ENCODE assay signal across 8 mouse cellular contexts in genomic region chr10:13964501-13965281, GRCm38 (mm10). TPM values are rescaled to one million over a fixed set of nuclear protein-coding genes. Genes with fewer than 3 reads are reported as not detected.
DNase-seq lines count a peak whose midpoint lies in the region; ATAC-seq and TF ChIP-seq lines count a peak whose summit lies in the region.

No protein-coding gene starts in this region.

- no peaks in the 10 kb centered on the region for H3K79me2 ChIP-seq in CH12.LX (replicated peaks; ENCODE audit: control insufficient read depth, extremely low read depth, insufficient read depth, poor library complexity, severe bottlenecking)

- H3K9ac ChIP-seq in CH12.LX (ENCODE audit: insufficient read depth, low read depth), result peak overlapping the region; percentile 81
- H3K9ac ChIP-seq in forebrain, embryonic 16.5 days (replicated peaks; ENCODE audit: low read depth, low read length), result peak overlapping the region; percentile 86
- peak overlapping the region; percentile 77 for H3K9ac ChIP-seq in lung, embryonic 14.5 days
- peak overlapping the region; percentile 97 for H3K9ac ChIP-seq in neural tube, embryonic 15.5 days (replicated peaks)

- H3K4me2 ChIP-seq in CH12.LX (ENCODE audit: insufficient read depth, low read depth, poor library complexity, severe bottlenecking), result peak overlapping the region; percentile 52; the same call in 1 of the 2 replicates
- H3K4me2 ChIP-seq in forebrain, embryonic 16.5 days (ENCODE audit: low read length), result peak overlapping the region; percentile 86
- peak overlapping the region; percentile 99 for H3K4me2 ChIP-seq in lung, embryonic 14.5 days
- peak overlapping the region; percentile 98 for H3K4me2 ChIP-seq in neural tube, embryonic 15.5 days

- H3K4me1 ChIP-seq in CH12.LX (ENCODE audit: control insufficient read depth in 1 of 2, insufficient read depth in 2 of 2), result peaks cover 0 to 7% of the 10 kb centered on the region in 2 experiments; a peak in 2 of 4 replicates
- peaks cover 3% of the 10 kb centered on the region; the same call in 1 of the 2 replicates for H3K4me1 ChIP-seq in forebrain, embryonic 16.5 days (replicated peaks; ENCODE audit: control insufficient read depth, insufficient read depth, low read length)
- H3K4me1 ChIP-seq in lung, embryonic 14.5 days (ENCODE audit: insufficient read depth), result peaks cover 3% of the 10 kb centered on the region
- peaks cover 13% of the 10 kb centered on the region for H3K4me1 ChIP-seq in neural tube, embryonic 15.5 days

- TF ChIP-seq CTCF in CH12.LX (conservative IDR thresholded peaks at IDR 0.05 in 1 of 2, IDR thresholded peaks at IDR 0.05 in 1 of 2; ENCODE audit: low read depth in 2 of 2, low read length in 2 of 2), result peak in 1 of 2 experiments; percentile 15; a peak in 1 of 4 replicates
- 0 out of 2 replicates have a peak, but pooled peaks have one; percentile 11 for TF ChIP-seq CTCF in lung, embryonic 14.5 days (IDR thresholded peaks at IDR 0.05; ENCODE audit: low read depth)

- intact Hi-C loops in heart, postnatal 36 days (cut with DNase I), result loop anchor here (2.0 kb wide), 2 partner anchors 54 to 96 kb away; partner anchors contain the start of gene Aig1

- dilution Hi-C loops in CH12.LX (cut with MboI; ENCODE audit: extremely low pct_ligation_motif_present, extremely low pct_unique_long_range_greater_than_20kb, low sequenced_read_pairs), result no loop called here

- H3K27me3 ChIP-seq in CH12.LX (replicated peaks), result no peaks in the 10 kb centered on the region
- no peaks in the 10 kb centered on the region for H3K27me3 ChIP-seq in forebrain, embryonic 16.5 days (replicated peaks; ENCODE audit: control insufficient read depth, insufficient read depth, low read length)
- no peaks in the 10 kb centered on the region for H3K27me3 ChIP-seq in lung, embryonic 14.5 days (ENCODE audit: insufficient read depth, low read length)
- H3K27me3 ChIP-seq in neural tube, embryonic 15.5 days (replicated peaks), result peaks cover 2% of the 10 kb centered on the region; the same call in 1 of the 2 replicates

- TF ChIP-seq RAD21 in CH12.LX (IDR thresholded peaks at IDR 0.05; ENCODE audit: low read depth, low read length), result no peak; the same call in 1 of the 2 replicates

- peak overlapping the region; percentile 76 to 91 (median 77) for H3K4me3 ChIP-seq in CH12.LX (replicated peaks in 1 of 3; ENCODE audit: low read depth in 2 of 3, low read length in 2 of 3, poor library complexity in 1 of 3)
- peak overlapping the region; percentile 71 for H3K4me3 ChIP-seq in forebrain, embryonic 16.5 days (replicated peaks; ENCODE audit: low read length)
- peak overlapping the region; percentile 75 for H3K4me3 ChIP-seq in lung, embryonic 14.5 days (ENCODE audit: low read depth, low read length)
- H3K4me3 ChIP-seq in neural tube, embryonic 15.5 days (replicated peaks), result peak overlapping the region; percentile 84

- DNase-seq in CH12.LX (ENCODE audit: extremely low read depth), result peak; percentile 90
- DNase-seq in heart, postnatal 36 days, result peak; percentile 90 to 95
- peak; percentile 61 to 72 for DNase-seq in layer of hippocampus, adult 8-10 months (ENCODE audit: low spot score in 2 of 2)
- DNase-seq in lung, embryonic 14.5 days, result peak; percentile 78
- DNase-seq in testis, postnatal 10 days (ENCODE audit: low spot score), result peak; percentile 88

- H3K27ac ChIP-seq in CH12.LX (ENCODE audit: insufficient read depth, low read depth), result peak overlapping the region; percentile 80
- H3K27ac ChIP-seq in forebrain, embryonic 16.5 days (ENCODE audit: low read length), result peak overlapping the region; percentile 97
- peak overlapping the region; percentile 97 for H3K27ac ChIP-seq in lung, embryonic 14.5 days (ENCODE audit: low read depth)
- peak overlapping the region; percentile 99 for H3K27ac ChIP-seq in neural tube, embryonic 15.5 days (replicated peaks)

- ATAC-seq in cerebellum, adult (ENCODE audit: insufficient number of reproducible peaks, low FRiP score, low TSS enrichment), result peak; percentile 41
- peak; percentile 19 for ATAC-seq in forebrain, embryonic 16.5 days
- ATAC-seq in lung, embryonic 14.5 days (ENCODE audit: insufficient read depth), result peak; percentile 40
- peak; percentile 19 for ATAC-seq in neural tube, embryonic 15.5 days (ENCODE audit: low FRiP score)

- WGBS in forebrain, embryonic 16.5 days, result under 1% methylated on average over 64 of the region's 65 CpGs
- WGBS in lung, embryonic 14.5 days, result under 1% methylated on average over 64 of the region's 65 CpGs
- under 1% methylated on average over 65 of the region's 65 CpGs for WGBS in neural tube, embryonic 15.5 days

- in situ Hi-C loops in CH12.LX (cut with MboI; ENCODE audit: low pct_ligation_motif_present, low pct_unique_long_range_greater_than_20kb, low sequenced_read_pairs), result loop anchor here (5.0 kb wide), 1 partner anchor 78 kb away; no protein-coding TSS in a partner anchor

- H3K9me3 ChIP-seq in CH12.LX (replicated peaks; ENCODE audit: low read length), result no peaks in the 10 kb centered on the region
- no peaks in the 10 kb centered on the region for H3K9me3 ChIP-seq in forebrain, embryonic 16.5 days (ENCODE audit: control insufficient read depth, low read length)
- H3K9me3 ChIP-seq in lung, embryonic 14.5 days (ENCODE audit: low read depth, low read length), result no peaks in the 10 kb centered on the region
- no peaks in the 10 kb centered on the region for H3K9me3 ChIP-seq in neural tube, embryonic 15.5 days (replicated peaks)

- no peaks in the 10 kb centered on the region for H3K36me3 ChIP-seq in CH12.LX (replicated peaks in 1 of 2; ENCODE audit: control insufficient read depth in 1 of 2, insufficient read depth in 1 of 2, low read length in 1 of 2)
- no peaks in the 10 kb centered on the region for H3K36me3 ChIP-seq in forebrain, embryonic 16.5 days (ENCODE audit: control insufficient read depth, insufficient read depth)
- H3K36me3 ChIP-seq in lung, embryonic 14.5 days (ENCODE audit: insufficient read depth), result no peaks in the 10 kb centered on the region
- H3K36me3 ChIP-seq in neural tube, embryonic 15.5 days, result no peaks in the 10 kb centered on the region

- TF ChIP-seq EP300 in CH12.LX (IDR thresholded peaks at IDR 0.05; ENCODE audit: low read length), result peak; percentile 22; the same call in 1 of the 2 replicates

- TF ChIP-seq POLR2A in CH12.LX (IDR thresholded peaks at IDR 0.05; ENCODE audit: low read depth, low read length), result no peak

TF ChIP-seq in CH12.LX, 34 proteins besides CTCF, POLR2A, EP300 and RAD21 (continues in another document):
- TF ChIP-seq MAX (IDR thresholded peaks at IDR 0.05; ENCODE audit: low read length) (peak; percentile 45; the same call in 1 of the 2 replicates), MAFK (IDR thresholded peaks at IDR 0.05; ENCODE audit: insufficient replicate concordance, low read length) (no peak), TCF12 (IDR thresholded peaks at IDR 0.05; ENCODE audit: low read depth, low read length) (peak; percentile 85), POLR2AphosphoS2 (IDR thresholded peaks at IDR 0.05; ENCODE audit: low read depth, low read length) (peak; percentile 35; the same call in 1 of the 2 replicates), CHD2 (IDR thresholded peaks at IDR 0.05; ENCODE audit: low read length) (peak; percentile 85), JUND (conservative IDR thresholded peaks at IDR 0.05; ENCODE audit: low read depth, low read length) (no peak), MAZ (IDR thresholded peaks at IDR 0.05; ENCODE audit: low read depth, low read length) (peak; percentile 77), KAT2A (IDR thresholded peaks at IDR 0.05; ENCODE audit: insufficient replicate concordance, low read length) (0 out of 2 replicates have a peak, but pooled peaks have one; percentile 46), NRF1 (IDR thresholded peaks at IDR 0.05; ENCODE audit: low read depth, low read length) (0 out of 2 replicates have a peak, but pooled peaks have one; percentile 22), USF2 (conservative IDR thresholded peaks at IDR 0.05; ENCODE audit: low read depth, low read length) (no peak), ZNF384 (IDR thresholded peaks at IDR 0.05; ENCODE audit: low read depth, low read length) (no peak), ZKSCAN1 (IDR thresholded peaks at IDR 0.05; ENCODE audit: borderline replicate concordance, low read depth, low read length) (no peak), GABPA (IDR thresholded peaks at IDR 0.05; ENCODE audit: insufficient replicate concordance, low read depth, low read length) (no peak), MYC (IDR thresholded peaks at IDR 0.05; ENCODE audit: low read depth, low read length) (0 out of 2 replicates have a peak, but pooled peaks have one; percentile 21), E2F4 (IDR thresholded peaks at IDR 0.05; ENCODE audit: insufficient replicate concordance, low read depth, low read length) (no peak), SMC3 (IDR thresholded peaks at IDR 0.05; ENCODE audit: low read depth, low read length) (no peak; the same call in 1 of the 2 replicates), HCFC1 (IDR thresholded peaks at IDR 0.05; ENCODE audit: low read depth, low read length) (peak; percentile 30; the same call in 1 of the 2 replicates), NELFE (IDR thresholded peaks at IDR 0.05; ENCODE audit: low read depth, low read length) (peak; percentile 45), ELF1 (IDR thresholded peaks at IDR 0.05; ENCODE audit: low read depth, low read length) (peak; percentile 66; the same call in 1 of the 2 replicates), BHLHE40 (IDR thresholded peaks at IDR 0.05; ENCODE audit: low read depth, low read length) (peak; percentile 70), PAX5 (IDR thresholded peaks at IDR 0.05; ENCODE audit: low read length) (no peak), RCOR1 (conservative IDR thresholded peaks at IDR 0.05; ENCODE audit: low read depth, low read length) (peak; percentile 24; the same call in 1 of the 2 replicates), IRF4 (IDR thresholded peaks at IDR 0.05; ENCODE audit: low read depth, low read length) (peak; percentile 58), CHD1 (IDR thresholded peaks at IDR 0.05; ENCODE audit: low read depth, low read length) (peak; percentile 78; the same call in 1 of the 2 replicates), MEF2A (IDR thresholded peaks at IDR 0.05; ENCODE audit: borderline replicate concordance, low read depth, low read length) (peak; percentile 66), UBTF (IDR thresholded peaks at IDR 0.05; ENCODE audit: low read depth, low read length) (peak; percentile 62; the same call in 1 of the 2 replicates)

RNA-seq across cellular contexts. Expression of gene Hivep2, which starts 1.2 kb away (rescaled TPM):
- total RNA-seq in CH12.LX (2012; rRNA removed) (1.8 and 2.7 TPM in 2 replicates), CH12.LX (2014; rRNA removed) (0.59 and 0.77 TPM in 2 replicates)
- 1.1 and 1.4 TPM in 2 replicates for polyA plus RNA-seq in CH12.LX (2012; ENCODE audit: insufficient read length, low read depth)
- polyA plus RNA-seq in forebrain, embryonic 16.5 days (2015; fragmentation: Nextera tagmentation; extraction: Ambion mirVana), result 31.0 and 36.3 TPM in 2 replicates
- 10 to 100 TPM; 23.5 to 25.2 TPM for total RNA-seq in heart, postnatal 36 days (2021)
- total RNA-seq in layer of hippocampus, adult 8-10 months (2022), result 100 to 1,000 TPM; 168 to 209 (median 184) TPM
- 5.1 and 5.3 TPM in 2 replicates for polyA plus RNA-seq in lung, embryonic 14.5 days (2014; fragmentation: Nextera tagmentation; extraction: Ambion mirVana)
- polyA plus RNA-seq in neural tube, embryonic 15.5 days (2015; fragmentation: Nextera tagmentation; extraction: Ambion mirVana), result 10.4 and 11.7 TPM in 2 replicates

Comparison
In these comparisons a context has a peak if more than half of its experiments do, and no peak if none do; other contexts are left out.
1. Peak in every context shown above with its lines: DNase-seq, ATAC-seq, H3K4me3 ChIP-seq and H3K27ac ChIP-seq.